Mouse (Mus musculus) CD4-positive naive resting alpha-beta T cell, adult 57 days (primary cell): ENCODE results near the gene Ywhag. TPM values are rescaled to one million over a fixed set of nuclear protein-coding genes. Genes with fewer than 3 reads are reported as not detected.

Source experiments
- total RNA-seq: library from RNA; stranded (reverse); gene quantifications from one replicate; pipeline ENCODE4 v1.2.4, GENCODE M21; 2023

The Ywhag gene
- 64.6 TPM for total RNA-seq

DNA sequence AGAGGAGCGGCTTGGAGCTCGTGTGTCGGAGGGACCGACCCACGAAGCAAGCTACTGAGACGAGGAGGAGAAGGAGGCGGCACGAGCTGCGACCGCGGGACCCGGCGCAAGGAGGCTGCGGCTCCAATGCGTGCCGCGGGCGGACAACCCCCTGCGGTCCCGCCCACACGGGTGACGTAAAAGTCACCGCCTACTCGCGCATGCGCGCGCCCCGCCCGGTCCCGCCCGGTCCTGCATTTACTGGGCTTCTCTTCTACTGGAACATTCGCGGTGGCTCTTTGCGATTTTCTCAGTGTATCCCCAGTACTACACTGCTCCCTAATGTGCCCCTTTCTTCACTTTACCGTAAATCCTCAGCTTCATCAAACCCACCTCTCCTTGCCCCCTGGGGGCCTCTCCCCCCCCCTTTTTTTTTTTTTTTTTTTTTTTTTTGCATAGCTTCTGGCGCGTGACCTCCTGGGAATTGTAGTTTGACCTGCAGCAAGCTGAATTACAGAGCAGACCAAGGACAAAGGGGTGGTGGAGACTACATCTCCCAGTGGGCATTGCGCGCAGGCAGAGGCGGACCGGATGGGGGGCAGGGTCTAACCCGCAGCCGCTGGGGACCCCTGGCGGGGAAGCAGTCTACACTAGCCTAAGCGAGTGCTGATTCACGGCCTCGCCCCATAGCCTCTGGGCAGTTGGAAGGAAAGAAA lies at the start of gene Ywhag:
Gene Ywhag (minus strand): TSS at position 136 of the 695 bp plus-strand sequence.

DNA sequence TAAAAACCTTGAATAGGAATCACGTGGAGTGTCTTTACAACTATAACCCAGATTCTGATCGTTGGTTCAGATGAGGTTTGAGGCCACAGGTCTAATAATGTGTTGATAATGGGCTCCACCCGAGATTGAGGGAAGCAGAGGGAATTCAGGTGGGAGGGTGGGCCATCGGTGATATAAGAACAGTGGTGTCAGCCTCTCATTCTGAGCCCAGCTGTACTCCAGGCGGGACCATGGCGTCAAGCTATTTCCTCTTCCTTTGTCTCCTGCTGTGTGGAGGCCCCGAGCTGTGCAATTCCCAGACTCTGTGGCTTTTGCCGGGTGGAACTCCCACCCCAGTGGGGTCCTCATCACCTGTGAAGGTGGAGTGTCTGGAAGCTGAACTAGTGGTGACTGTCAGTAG lies 45.5 kb upstream of the Ywhag start, which contains the start of gene Zp3:
Gene Zp3 (plus strand): TSS at position 196 of the 400 bp plus-strand sequence.

DNA sequence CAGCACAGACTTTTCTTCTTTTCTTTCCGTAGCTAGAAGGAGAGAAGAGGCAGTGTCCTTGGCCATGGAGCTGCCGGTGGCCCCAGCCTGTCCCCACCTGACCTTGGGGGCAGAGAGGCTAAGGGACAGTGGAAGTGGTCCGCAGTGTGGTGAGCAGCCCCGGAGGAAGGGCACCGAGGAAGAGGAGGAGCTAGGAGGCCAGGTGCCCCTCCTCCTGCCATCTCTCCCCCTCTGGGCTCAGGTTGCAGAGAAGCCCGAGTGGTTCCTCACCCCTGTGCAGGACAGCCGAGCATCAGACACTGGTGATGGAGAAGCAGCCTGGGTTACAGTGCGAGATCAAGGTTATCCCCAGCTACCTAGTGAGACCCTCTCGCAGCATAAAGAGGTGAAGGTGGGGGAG lies 39.9 kb upstream of the Ywhag start, which contains the start of gene Ssc4d:
Gene Ssc4d (minus strand): TSS at position 167 of the 400 bp plus-strand sequence.

DNA sequence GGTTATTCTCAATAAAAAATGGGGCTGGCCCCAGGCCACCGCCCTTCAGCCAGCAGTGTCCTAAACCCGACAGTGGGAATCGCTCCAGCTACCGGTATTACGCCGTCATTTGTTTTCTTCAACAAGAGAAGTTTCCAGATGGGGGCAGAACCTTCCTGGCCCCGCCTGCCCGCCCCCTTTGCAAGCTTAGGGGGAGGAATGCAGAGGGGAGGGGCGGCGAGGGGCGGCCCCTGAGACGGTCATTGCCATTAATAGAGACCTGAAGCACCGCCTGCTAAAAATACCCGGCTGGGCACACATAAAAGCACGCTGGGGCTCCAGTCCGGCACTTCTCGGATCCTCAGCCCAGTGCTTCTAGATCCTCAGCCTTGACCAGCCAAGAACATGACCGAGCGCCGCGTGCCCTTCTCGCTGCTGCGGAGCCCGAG lies 46.7 kb downstream of the Ywhag start, which contains the start of gene Hspb1:
Gene Hspb1 (plus strand): TSS at position 245 of the 428 bp plus-strand sequence.

Other genes with a start within 250 kb of the Ywhag start
- gene Tmem120a, start 190.2 kb downstream of the Ywhag start, total RNA-seq: 12.9 TPM
- not detected for gene Styxl1, start 156.2 kb downstream of the Ywhag start, total RNA-seq
- 178 TPM for gene Mdh2, start 156.1 kb downstream of the Ywhag start, total RNA-seq
- not detected for gene Srrm3, start 127.7 kb downstream of the Ywhag start, total RNA-seq
- 6.5 TPM for gene Hspb1, start 46.7 kb downstream of the Ywhag start, total RNA-seq
- not detected for gene Ssc4d, start 39.9 kb upstream of the Ywhag start, total RNA-seq
- gene Zp3, start 45.5 kb upstream of the Ywhag start, total RNA-seq: not detected
- 31.4 TPM for gene Dtx2, start 60.2 kb upstream of the Ywhag start, total RNA-seq
- gene Upk3b, start 103.9 kb upstream of the Ywhag start, total RNA-seq: 4.7 TPM
- gene Upk3bl, start 119.9 kb upstream of the Ywhag start, total RNA-seq: not detected
- 5.8 TPM for gene Rasa4, start 149.3 kb upstream of the Ywhag start, total RNA-seq
- 62.0 TPM for gene Polr2j, start 182.0 kb upstream of the Ywhag start, total RNA-seq
- 42.5 TPM for gene Lrwd1, start 201.5 kb upstream of the Ywhag start, total RNA-seq
- gene Alkbh4, start 201.5 kb upstream of the Ywhag start, total RNA-seq: 28.5 TPM
- gene Orai2, start 236.1 kb upstream of the Ywhag start, total RNA-seq: 207 TPM